Mouse (Mus musculus): ENCODE data around the gene Cltc. TPM values are rescaled to one million over a fixed set of nuclear protein-coding genes. Genes with fewer than 3 reads are reported as not detected.
"Not testable (repeated sequence)": the region's sequence is repeated elsewhere in the genome, so short reads cannot be mapped to it uniquely, and the experiment has no call there.

Gene Cltc
- total and polyA plus RNA-seq, 2 experiments from 2014 or later: 140 to 440 TPM

DNA sequence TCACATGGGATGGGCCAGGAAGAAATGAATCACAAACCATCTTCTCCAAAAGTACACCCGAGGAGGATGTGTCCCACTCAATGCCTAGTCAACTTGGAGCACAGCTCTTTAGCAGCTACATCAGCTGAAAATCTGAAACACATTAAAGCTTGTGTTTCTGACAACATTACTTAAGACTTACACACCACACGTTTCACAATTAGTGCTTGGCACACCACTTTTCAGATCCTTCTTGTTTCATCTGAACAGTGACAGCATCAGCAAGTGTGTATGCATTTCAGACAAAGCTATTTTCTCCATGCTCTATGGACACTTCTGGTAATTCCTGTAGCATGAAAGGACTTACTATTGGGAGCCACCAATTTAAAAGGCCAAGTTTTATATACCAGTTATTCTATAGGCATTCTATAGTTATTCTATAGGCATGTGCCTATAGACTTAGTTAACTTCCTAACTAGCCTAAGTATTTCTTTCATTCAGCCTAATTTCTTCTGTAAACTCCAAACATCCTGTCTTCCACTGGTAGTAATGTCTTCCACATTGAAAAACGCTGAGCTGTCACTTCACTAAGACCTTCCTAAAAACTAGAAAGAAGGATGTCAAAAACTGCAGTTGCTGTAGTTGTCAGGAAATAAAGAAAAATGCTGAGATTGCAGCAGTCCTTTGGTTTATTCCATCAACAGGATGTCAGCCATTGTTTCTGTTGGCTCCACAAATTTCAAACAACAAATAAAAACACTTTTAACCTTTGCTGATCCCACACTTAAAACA is 11.5 kb downstream of the Cltc start:
- Histone ChIP-seq H3K4me1 (ENCODE audit: insufficient read depth, low read length) (no peaks in the 10 kb centered on the region), H3K36me3 (ENCODE audit: insufficient read depth, low read length) (no peaks in the 10 kb centered on the region), H3K27ac (ENCODE audit: low read depth, low read length) (no peak overlapping the region), H3K9ac (replicated peaks; ENCODE audit: low read length, poor library complexity, severe bottlenecking) (no peak overlapping the region), H3K9me3 (ENCODE audit: low read length) (no peaks in the 10 kb centered on the region), H3K4me2 (ENCODE audit: low read depth, low read length, poor library complexity, severe bottlenecking) (no peak overlapping the region), H3K27me3 (ENCODE audit: insufficient read depth, low read length) (no peaks in the 10 kb centered on the region), H3K4me3 (ENCODE audit: low read depth, low read length) (no peak overlapping the region)
- TF ChIP-seq CTCF (IDR thresholded peaks at IDR 0.05): no peak
- WGBS: 85% methylated on average over 3 of the region's 3 CpGs
- DNase-seq (ENCODE audit: low spot score) (no peak), ATAC-seq (ENCODE audit: low FRiP score) (no peak)

- Histone ChIP-seq H3K27ac (ENCODE audit: low read depth, low read length) (no peak overlapping the region), H3K27me3 (ENCODE audit: insufficient read depth, low read length) (no peaks in the 10 kb centered on the region), H3K4me1 (ENCODE audit: insufficient read depth, low read length) (no peaks in the 10 kb centered on the region), H3K4me3 (ENCODE audit: low read depth, low read length) (no peak overlapping the region), H3K9me3 (ENCODE audit: low read length) (no peaks in the 10 kb centered on the region), H3K9ac (replicated peaks; ENCODE audit: low read length, poor library complexity, severe bottlenecking) (no peak overlapping the region), H3K36me3 (ENCODE audit: insufficient read depth, low read length) (no peaks in the 10 kb centered on the region), H3K4me2 (ENCODE audit: low read depth, low read length, poor library complexity, severe bottlenecking) (no peak overlapping the region)
- WGBS: 52% methylated on average over 2 of the region's 2 CpGs
- no peak for DNase-seq (ENCODE audit: low spot score)
- no peak for ATAC-seq (ENCODE audit: low FRiP score)
- TF ChIP-seq CTCF (IDR thresholded peaks at IDR 0.05): no peak
Observed at GRCm38 (mm10) chr11:86742605-86743004, 14.8 kb downstream of the Cltc start.

DNA sequence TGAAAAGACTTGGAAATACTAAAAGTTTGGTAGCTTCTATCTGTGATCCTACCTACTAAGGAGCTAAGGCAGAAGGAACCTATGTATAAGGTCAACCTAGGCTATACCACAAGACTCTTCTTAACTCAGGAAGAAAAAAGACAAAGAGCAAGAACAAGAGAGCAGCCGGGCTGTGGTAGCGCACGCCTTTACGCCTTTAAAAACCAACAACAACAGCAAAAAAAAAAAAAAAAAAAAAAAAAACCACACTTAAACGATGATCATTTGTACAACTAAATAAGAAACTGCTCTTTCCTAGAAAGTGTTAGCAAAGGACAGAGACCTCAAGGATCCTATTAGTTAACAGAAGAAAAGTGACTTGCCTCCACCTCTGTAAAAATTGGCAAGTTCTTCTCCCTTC is 15.9 kb downstream of the Cltc start:
- Histone ChIP-seq H3K36me3 (ENCODE audit: insufficient read depth, low read length) (no peaks in the 10 kb centered on the region), H3K4me1 (ENCODE audit: insufficient read depth, low read length) (no peaks in the 10 kb centered on the region), H3K27ac (ENCODE audit: low read depth, low read length) (no peak overlapping the region), H3K9me3 (ENCODE audit: low read length) (no peaks in the 10 kb centered on the region), H3K27me3 (ENCODE audit: insufficient read depth, low read length) (no peaks in the 10 kb centered on the region), H3K9ac (replicated peaks; ENCODE audit: low read length, poor library complexity, severe bottlenecking) (no peak overlapping the region), H3K4me3 (ENCODE audit: low read depth, low read length) (no peak overlapping the region), H3K4me2 (ENCODE audit: low read depth, low read length, poor library complexity, severe bottlenecking) (no peak overlapping the region)
- ATAC-seq (ENCODE audit: low FRiP score) (no peak), DNase-seq (ENCODE audit: low spot score) (no peak)
- WGBS: 97% methylated on average over 5 of the region's 5 CpGs
- no peak for TF ChIP-seq CTCF (IDR thresholded peaks at IDR 0.05)

- no peak overlapping the region for H3K9ac ChIP-seq (replicated peaks; ENCODE audit: low read length, poor library complexity, severe bottlenecking)
- H3K4me1 ChIP-seq (ENCODE audit: insufficient read depth, low read length): no peaks in the 10 kb centered on the region
- no peaks in the 10 kb centered on the region for H3K9me3 ChIP-seq (ENCODE audit: low read length)
- WGBS: 96% methylated on average over 2 of the region's 2 CpGs
- no peak for ATAC-seq (ENCODE audit: low FRiP score)
- DNase-seq (ENCODE audit: low spot score): no peak
- no peak overlapping the region for H3K27ac ChIP-seq (ENCODE audit: low read depth, low read length)
- no peak overlapping the region for H3K4me2 ChIP-seq (ENCODE audit: low read depth, low read length, poor library complexity, severe bottlenecking)
- 0 out of 2 replicates have a peak, but pooled peaks cover 2% of the 10 kb centered on the region for H3K36me3 ChIP-seq (ENCODE audit: insufficient read depth, low read length)
- H3K27me3 ChIP-seq (ENCODE audit: insufficient read depth, low read length): no peaks in the 10 kb centered on the region
- H3K4me3 ChIP-seq (ENCODE audit: low read depth, low read length): no peak overlapping the region
- TF ChIP-seq CTCF (IDR thresholded peaks at IDR 0.05): no peak
Observed at GRCm38 (mm10) chr11:86739470-86739869, 17.9 kb downstream of the Cltc start.

- Histone ChIP-seq H3K9ac (replicated peaks; ENCODE audit: low read length, poor library complexity, severe bottlenecking) (no peak overlapping the region), H3K4me1 (ENCODE audit: insufficient read depth, low read length) (no peaks in the 10 kb centered on the region), H3K4me3 (ENCODE audit: low read depth, low read length) (no peak overlapping the region), H3K4me2 (ENCODE audit: low read depth, low read length, poor library complexity, severe bottlenecking) (no peak overlapping the region), H3K27me3 (ENCODE audit: insufficient read depth, low read length) (no peaks in the 10 kb centered on the region), H3K27ac (ENCODE audit: low read depth, low read length) (no peak overlapping the region), H3K9me3 (ENCODE audit: low read length) (no peaks in the 10 kb centered on the region), H3K36me3 (ENCODE audit: insufficient read depth, low read length) (0 out of 2 replicates have a peak, but pooled peaks cover 2% of the 10 kb centered on the region)
- 95% methylated on average over 1 of the region's 1 CpGs for WGBS
- DNase-seq (ENCODE audit: low spot score): no peak
- TF ChIP-seq CTCF (IDR thresholded peaks at IDR 0.05): no peak
- ATAC-seq (ENCODE audit: low FRiP score): no peak
Observed at GRCm38 (mm10) chr11:86738956-86739355, 18.4 kb downstream of the Cltc start.

GRCm38 (mm10) chr11:86738308-86738707 is 19.1 kb downstream of the Cltc start:
- TF ChIP-seq CTCF (IDR thresholded peaks at IDR 0.05): peak; percentile 30; the same call in 1 of the 2 replicates
- H3K36me3 ChIP-seq (ENCODE audit: insufficient read depth, low read length); DNase-seq (ENCODE audit: low spot score); H3K27ac ChIP-seq (ENCODE audit: low read depth, low read length); H3K4me2 ChIP-seq (ENCODE audit: low read depth, low read length, poor library complexity, severe bottlenecking); H3K9ac ChIP-seq (replicated peaks; ENCODE audit: low read length, poor library complexity, severe bottlenecking); H3K9me3 ChIP-seq (ENCODE audit: low read length); ATAC-seq (ENCODE audit: low FRiP score); H3K4me3 ChIP-seq (ENCODE audit: low read depth, low read length); H3K27me3 ChIP-seq (ENCODE audit: insufficient read depth, low read length); H3K4me1 ChIP-seq (ENCODE audit: insufficient read depth, low read length): not testable (repeated sequence)
- WGBS: 96% methylated on average over 1 of the region's 1 CpGs
